Mouse (Mus musculus): Measurements from ENCODE around the gene Blmh. TPM values are rescaled to one million over a fixed set of nuclear protein-coding genes. Genes with fewer than 3 reads are reported as not detected.
A peak's percentile ranks its signal among the peaks of the same experiment; 100 is the strongest.

The Blmh gene
- polyA plus RNA-seq, 1 experiment from 2014 or later = 118 TPM

DNA sequence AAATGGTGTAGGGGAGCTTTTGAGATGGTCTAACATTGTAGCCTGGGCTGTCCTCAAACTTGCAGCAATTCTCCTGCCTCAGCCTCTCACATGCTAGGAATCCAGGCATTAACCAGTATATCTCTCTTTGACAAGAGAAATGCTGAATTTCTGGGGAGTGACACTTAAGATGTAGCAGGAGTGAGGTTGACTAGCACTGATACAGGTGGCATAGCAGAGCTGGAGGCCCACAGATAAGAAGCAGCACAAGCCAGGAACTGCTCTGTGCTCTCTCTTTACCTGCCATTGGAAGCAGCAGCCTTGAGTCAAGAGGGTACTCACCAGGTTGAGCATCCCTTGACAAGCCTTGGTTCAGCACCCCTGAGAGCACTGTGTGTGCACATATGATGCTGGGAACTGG, 59.6 kb downstream of the Blmh start:
- no peak for DNase-seq (ENCODE audit: low spot score)
- TF ChIP-seq EP300 (optimal IDR thresholded peaks at IDR 0.05) (no peak), CTCF (IDR thresholded peaks at IDR 0.05; ENCODE audit: low read depth) (no peak)

DNA sequence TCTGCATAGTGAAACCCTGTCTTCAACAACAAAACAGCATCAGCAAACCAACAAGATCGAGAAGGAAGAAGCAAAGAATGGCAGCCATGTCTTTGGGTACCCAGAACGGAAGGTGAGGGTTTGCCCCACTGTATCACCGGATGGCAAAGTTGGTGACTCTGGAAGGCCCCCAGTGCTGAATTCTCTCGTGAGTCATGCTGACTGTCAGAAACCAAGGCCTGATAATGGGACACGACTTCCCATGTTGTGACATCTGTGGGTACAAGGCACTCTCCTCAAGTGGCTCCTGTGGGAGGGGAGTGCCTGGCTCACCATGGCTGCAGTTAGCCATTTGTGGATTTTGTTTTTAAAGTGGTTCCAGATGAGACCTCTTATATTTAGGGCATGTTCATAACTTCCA, 66.2 kb downstream of the Blmh start:
- no peaks in the 10 kb centered on the region for H3K4me1 ChIP-seq (replicated peaks; ENCODE audit: control insufficient read depth, insufficient read depth)
- no peak for DNase-seq (ENCODE audit: low spot score)
- H3K4me3 ChIP-seq (ENCODE audit: low read depth, low read length) = no peak overlapping the region
- 73% methylated on average over 5 of the region's 5 CpGs for WGBS
- H3K27ac ChIP-seq (replicated peaks) = no peak overlapping the region
- no peak for TF ChIP-seq CTCF (IDR thresholded peaks at IDR 0.05; ENCODE audit: low read depth)
- no peak for TF ChIP-seq EP300 (optimal IDR thresholded peaks at IDR 0.05)
- no peaks in the 10 kb centered on the region for H3K27me3 ChIP-seq (ENCODE audit: control insufficient read depth, insufficient read depth, low read length)
- no peak overlapping the region for H3K9ac ChIP-seq (ENCODE audit: low read length)
- H3K36me3 ChIP-seq (ENCODE audit: control insufficient read depth, insufficient read depth, low read length) = peaks cover 7% of the 10 kb centered on the region; the same call in 1 of the 2 replicates
- H3K4me2 ChIP-seq (replicated peaks; ENCODE audit: low read depth) = no peak overlapping the region
- no peak for ATAC-seq (ENCODE audit: low FRiP score, low TSS enrichment)
- no peaks in the 10 kb centered on the region for H3K9me3 ChIP-seq (ENCODE audit: control insufficient read depth, low read length)

More for the DNA sequence above, 59.6 kb downstream of the Blmh start:
- no peaks in the 10 kb centered on the region for H3K4me1 ChIP-seq (replicated peaks; ENCODE audit: control insufficient read depth, insufficient read depth)
- H3K9ac ChIP-seq (ENCODE audit: low read length) = no peak overlapping the region
- H3K27me3 ChIP-seq (ENCODE audit: control insufficient read depth, insufficient read depth, low read length) = no peaks in the 10 kb centered on the region
- no peaks in the 10 kb centered on the region for H3K9me3 ChIP-seq (ENCODE audit: control insufficient read depth, low read length)
- H3K36me3 ChIP-seq (ENCODE audit: control insufficient read depth, insufficient read depth, low read length) = peaks cover 20% of the 10 kb centered on the region
- no peak overlapping the region for H3K4me2 ChIP-seq (replicated peaks; ENCODE audit: low read depth)
- no peak overlapping the region for H3K4me3 ChIP-seq (ENCODE audit: low read depth, low read length)
- no peak overlapping the region for H3K27ac ChIP-seq (replicated peaks)
- no peak for ATAC-seq (ENCODE audit: low FRiP score, low TSS enrichment)

DNA sequence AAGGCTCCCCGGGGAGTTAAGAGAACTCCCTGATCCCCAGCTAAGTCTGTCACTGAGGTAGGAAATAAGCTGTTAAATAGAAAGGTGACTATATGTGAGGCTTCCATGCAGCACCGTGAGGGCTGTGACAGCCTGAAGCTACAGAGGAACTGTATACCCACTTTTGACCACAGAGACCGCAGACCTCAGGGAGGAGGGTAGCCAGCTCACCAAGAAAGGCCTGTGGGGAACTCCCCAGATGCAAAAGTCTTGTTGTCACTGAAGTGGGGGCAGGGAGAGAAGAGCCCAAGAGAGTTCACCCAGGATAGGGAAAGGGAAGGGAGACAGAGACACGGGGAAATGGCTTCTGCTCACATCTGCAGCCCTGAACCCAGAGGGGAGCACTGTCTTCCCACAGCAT, 68.3 kb downstream of the Blmh start:
- H3K4me3 ChIP-seq (ENCODE audit: low read depth, low read length) = no peak overlapping the region
- no peaks in the 10 kb centered on the region for H3K36me3 ChIP-seq (ENCODE audit: control insufficient read depth, insufficient read depth, low read length)
- no peak overlapping the region for H3K27ac ChIP-seq (replicated peaks)
- H3K9me3 ChIP-seq (ENCODE audit: control insufficient read depth, low read length) = no peaks in the 10 kb centered on the region
- H3K4me1 ChIP-seq (replicated peaks; ENCODE audit: control insufficient read depth, insufficient read depth) = no peaks in the 10 kb centered on the region
- no peak for TF ChIP-seq EP300 (optimal IDR thresholded peaks at IDR 0.05)
- TF ChIP-seq CTCF (IDR thresholded peaks at IDR 0.05; ENCODE audit: low read depth) = no peak
- no peak overlapping the region for H3K4me2 ChIP-seq (replicated peaks; ENCODE audit: low read depth)
- no peaks in the 10 kb centered on the region for H3K27me3 ChIP-seq (ENCODE audit: control insufficient read depth, insufficient read depth, low read length)
- H3K9ac ChIP-seq (ENCODE audit: low read length) = no peak overlapping the region
- ATAC-seq (ENCODE audit: low FRiP score, low TSS enrichment) (no peak), DNase-seq (ENCODE audit: low spot score) (no peak)
- 30% methylated on average over 4 of the region's 4 CpGs for WGBS

DNA sequence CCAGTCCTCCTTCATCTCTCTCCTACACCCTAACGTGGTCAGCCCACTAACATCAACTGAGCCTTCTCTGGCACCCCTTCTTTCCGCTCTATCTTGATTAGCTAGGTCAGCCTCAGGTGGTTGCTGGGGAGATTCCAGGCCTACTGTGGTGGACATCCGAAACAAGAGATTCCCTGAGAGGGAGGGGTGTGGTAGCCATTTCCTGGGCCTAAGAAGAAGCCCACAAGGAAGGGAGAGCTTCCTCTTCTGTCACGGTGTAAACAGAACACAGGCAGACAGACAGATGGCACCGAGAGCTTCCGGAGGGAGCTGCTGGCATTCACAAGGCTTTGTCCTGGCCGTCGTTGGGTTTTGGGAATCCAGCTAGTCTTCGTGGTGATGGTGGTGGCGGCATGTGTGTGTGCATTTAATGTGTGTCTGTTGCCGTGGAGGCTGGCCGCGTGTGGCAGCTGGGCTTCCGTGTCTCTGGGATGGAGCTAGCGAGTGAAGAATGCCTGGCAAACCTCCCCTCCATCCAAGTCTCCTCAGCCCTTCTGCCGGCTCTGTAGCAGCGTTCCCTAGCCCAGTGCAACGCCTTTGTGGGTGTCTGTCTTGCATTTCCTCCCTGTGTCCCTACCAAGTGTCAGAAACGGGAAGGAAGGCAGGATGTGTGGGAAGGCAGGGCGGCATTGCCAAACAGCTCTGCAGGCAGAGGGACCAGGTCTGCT, 71.5 kb downstream of the Blmh start:
- TF ChIP-seq CTCF (IDR thresholded peaks at IDR 0.05; ENCODE audit: low read depth) (no peak), EP300 (optimal IDR thresholded peaks at IDR 0.05) (no peak)
- Histone ChIP-seq H3K36me3 (ENCODE audit: control insufficient read depth, insufficient read depth, low read length) (no peaks in the 10 kb centered on the region), H3K4me1 (replicated peaks; ENCODE audit: control insufficient read depth, insufficient read depth) (0 out of 2 replicates have a peak, but pooled peaks cover 2% of the 10 kb centered on the region), H3K9me3 (ENCODE audit: control insufficient read depth, low read length) (no peaks in the 10 kb centered on the region), H3K27ac (replicated peaks) (no peak overlapping the region), H3K27me3 (ENCODE audit: control insufficient read depth, insufficient read depth, low read length) (0 out of 2 replicates have a peak, but pooled peaks cover 2% of the 10 kb centered on the region), H3K4me2 (replicated peaks; ENCODE audit: low read depth) (no peak overlapping the region), H3K4me3 (ENCODE audit: low read depth, low read length) (no peak overlapping the region), H3K9ac (ENCODE audit: low read length) (no peak overlapping the region)
- 60% methylated on average over 20 of the region's 20 CpGs for WGBS
- DNase-seq (ENCODE audit: low spot score) (no peak), ATAC-seq (ENCODE audit: low FRiP score, low TSS enrichment) (no peak)

DNA sequence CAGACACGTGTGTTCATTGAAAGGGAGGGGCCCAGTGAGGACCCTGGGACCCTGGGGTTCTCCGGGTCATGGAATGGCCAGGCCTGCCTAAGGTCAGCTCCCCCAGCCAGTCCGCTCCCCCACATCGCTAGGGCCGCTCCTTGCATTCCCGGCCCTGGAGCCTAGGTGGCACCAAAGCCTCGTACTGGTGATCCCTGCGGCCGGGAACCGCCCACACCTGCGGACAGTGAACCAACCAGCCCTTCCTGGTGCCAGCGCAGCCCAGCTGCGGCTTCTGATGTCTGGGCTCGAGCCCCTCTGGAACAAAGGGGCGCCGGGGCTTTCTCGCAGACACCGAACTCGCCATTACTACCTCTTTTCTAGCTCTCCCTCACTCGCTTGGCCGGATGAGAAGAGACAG, 72.7 kb downstream of the Blmh start:
- no peaks in the 10 kb centered on the region for H3K36me3 ChIP-seq (ENCODE audit: control insufficient read depth, insufficient read depth, low read length)
- H3K9me3 ChIP-seq (ENCODE audit: control insufficient read depth, low read length) = no peaks in the 10 kb centered on the region
- TF ChIP-seq CTCF (IDR thresholded peaks at IDR 0.05; ENCODE audit: low read depth) = peak; percentile 93
- TF ChIP-seq EP300 (optimal IDR thresholded peaks at IDR 0.05) = no peak
- H3K4me2 ChIP-seq (replicated peaks; ENCODE audit: low read depth) = peak overlapping the region; percentile 78
- 0 out of 2 replicates have a peak, but pooled peaks cover 2% of the 10 kb centered on the region for H3K27me3 ChIP-seq (ENCODE audit: control insufficient read depth, insufficient read depth, low read length)
- 0 out of 2 replicates have a peak, but pooled peaks cover 2% of the 10 kb centered on the region for H3K4me1 ChIP-seq (replicated peaks; ENCODE audit: control insufficient read depth, insufficient read depth)
- peak; percentile 86 for ATAC-seq (ENCODE audit: low FRiP score, low TSS enrichment)
- WGBS = under 1% methylated on average over 21 of the region's 21 CpGs
- no peak overlapping the region for H3K9ac ChIP-seq (ENCODE audit: low read length)
- H3K4me3 ChIP-seq (ENCODE audit: low read depth, low read length) = peak overlapping the region; percentile 47
- peak; percentile 91 for DNase-seq (ENCODE audit: low spot score)
- no peak overlapping the region for H3K27ac ChIP-seq (replicated peaks)
